Mouse (Mus musculus): ENCODE data around the gene Olfr1025-ps1. TPM values are rescaled to one million over a fixed set of nuclear protein-coding genes. Genes with fewer than 3 reads are reported as not detected.

Gene Olfr1025-ps1
- polyA plus RNA-seq (2014; fragmentation: Nextera tagmentation; extraction: Ambion mirVana): not detected in 2 replicates

GRCm38 (mm10) chr2:85914893-85915292 lies at the start of gene Olfr1025-ps1:
Olfr1025-ps1 (plus strand) TSS chr2:85915193.
- H3K4me2 ChIP-seq (ENCODE audit: low read length): no peak within 1 kb of the TSS
- no peak within 1 kb of the TSS for H3K4me3 ChIP-seq (ENCODE audit: control insufficient read depth in 1 of 2, insufficient read depth in 1 of 2, low read depth in 1 of 2, low read length in 2 of 2)
- no peak within 1 kb of the TSS for H3K9ac ChIP-seq (ENCODE audit: low read length)
- no peak within 1 kb of the TSS for H3K27ac ChIP-seq (replicated peaks in 1 of 2; ENCODE audit: control insufficient read depth in 1 of 2, insufficient read depth in 1 of 2, low read depth in 2 of 2, low read length in 2 of 2)
- H3K4me1 ChIP-seq (ENCODE audit: control insufficient read depth in 2 of 2, insufficient read depth in 2 of 2, low read length in 2 of 2): no peaks in the 10 kb centered on the region
- no peak for ATAC-seq (ENCODE audit: insufficient number of reproducible peaks, insufficient read depth, low FRiP score, low read depth)
- H3K9me3 ChIP-seq (ENCODE audit: control insufficient read depth, low read length): no peaks in the 10 kb centered on the region
- WGBS: 56% methylated on average over 1 of the region's 1 CpGs
- no peaks in the 10 kb centered on the region for H3K36me3 ChIP-seq (ENCODE audit: control insufficient read depth, insufficient read depth, low read length)
- no peaks in the 10 kb centered on the region for H3K27me3 ChIP-seq (ENCODE audit: control insufficient read depth, insufficient read depth, low read length)

GRCm38 (mm10) chr2:85868294-85868693 lies 46.7 kb upstream of the Olfr1025-ps1 start, which contains the start of gene Olfr1022:
Olfr1022 (plus strand) TSS chr2:85868594.
- Histone ChIP-seq H3K4me3 (ENCODE audit: control insufficient read depth in 1 of 2, insufficient read depth in 1 of 2, low read depth in 1 of 2, low read length in 2 of 2) (no peak within 1 kb of the TSS), H3K27ac (replicated peaks in 1 of 2; ENCODE audit: control insufficient read depth in 1 of 2, insufficient read depth in 1 of 2, low read depth in 2 of 2, low read length in 2 of 2) (no peak within 1 kb of the TSS), H3K36me3 (ENCODE audit: control insufficient read depth, insufficient read depth, low read length) (no peaks in the 10 kb centered on the region), H3K27me3 (ENCODE audit: control insufficient read depth, insufficient read depth, low read length) (no peaks in the 10 kb centered on the region), H3K9ac (ENCODE audit: low read length) (no peak within 1 kb of the TSS), H3K4me2 (ENCODE audit: low read length) (no peak within 1 kb of the TSS), H3K9me3 (ENCODE audit: control insufficient read depth, low read length) (no peaks in the 10 kb centered on the region), H3K4me1 (ENCODE audit: control insufficient read depth in 2 of 2, insufficient read depth in 2 of 2, low read length in 2 of 2) (no peaks in the 10 kb centered on the region)
- no peak for ATAC-seq (ENCODE audit: insufficient number of reproducible peaks, insufficient read depth, low FRiP score, low read depth)
- 42% methylated on average over 2 of the region's 2 CpGs for WGBS

- H3K27me3 ChIP-seq (ENCODE audit: control insufficient read depth, insufficient read depth, low read length): no peaks in the 10 kb centered on the region
- WGBS: 69% methylated on average over 2 of the region's 2 CpGs
- no peak for ATAC-seq (ENCODE audit: insufficient number of reproducible peaks, insufficient read depth, low FRiP score, low read depth)
Observed at GRCm38 (mm10) chr2:85885340-85885739, 29.7 kb upstream of the Olfr1025-ps1 start, which contains the start of gene Olfr1023. Olfr1023 (plus strand) TSS chr2:85885640.

GRCm38 (mm10) chr2:85904952-85905351 lies 10.0 kb upstream of the Olfr1025-ps1 start, which contains the start of gene Olfr1024:
Olfr1024 (minus strand) TSS chr2:85905052.
- Histone ChIP-seq H3K9ac (ENCODE audit: low read length) (no peak within 1 kb of the TSS), H3K4me1 (ENCODE audit: control insufficient read depth in 2 of 2, insufficient read depth in 2 of 2, low read length in 2 of 2) (no peaks in the 10 kb centered on the region), H3K27me3 (ENCODE audit: control insufficient read depth, insufficient read depth, low read length) (no peaks in the 10 kb centered on the region), H3K4me3 (ENCODE audit: control insufficient read depth in 1 of 2, insufficient read depth in 1 of 2, low read depth in 1 of 2, low read length in 2 of 2) (no peak within 1 kb of the TSS), H3K4me2 (ENCODE audit: low read length) (no peak within 1 kb of the TSS), H3K36me3 (ENCODE audit: control insufficient read depth, insufficient read depth, low read length) (no peaks in the 10 kb centered on the region), H3K9me3 (ENCODE audit: control insufficient read depth, low read length) (peaks cover 2% of the 10 kb centered on the region), H3K27ac (replicated peaks in 1 of 2; ENCODE audit: control insufficient read depth in 1 of 2, insufficient read depth in 1 of 2, low read depth in 2 of 2, low read length in 2 of 2) (no peak within 1 kb of the TSS)
- 73% methylated on average over 3 of the region's 3 CpGs for WGBS
- no peak for ATAC-seq (ENCODE audit: insufficient number of reproducible peaks, insufficient read depth, low FRiP score, low read depth)

More at GRCm38 (mm10) chr2:85885340-85885739, 29.7 kb upstream of the Olfr1025-ps1 start, which contains the start of gene Olfr1023:
- Histone ChIP-seq H3K4me2 (ENCODE audit: low read length) (no peak within 1 kb of the TSS), H3K27ac (replicated peaks in 1 of 2; ENCODE audit: control insufficient read depth in 1 of 2, insufficient read depth in 1 of 2, low read depth in 2 of 2, low read length in 2 of 2) (no peak within 1 kb of the TSS), H3K4me1 (ENCODE audit: control insufficient read depth in 2 of 2, insufficient read depth in 2 of 2, low read length in 2 of 2) (no peaks in the 10 kb centered on the region), H3K4me3 (ENCODE audit: control insufficient read depth in 1 of 2, insufficient read depth in 1 of 2, low read depth in 1 of 2, low read length in 2 of 2) (no peak within 1 kb of the TSS), H3K9me3 (ENCODE audit: control insufficient read depth, low read length) (no peaks in the 10 kb centered on the region), H3K36me3 (ENCODE audit: control insufficient read depth, insufficient read depth, low read length) (no peaks in the 10 kb centered on the region), H3K9ac (ENCODE audit: low read length) (no peak within 1 kb of the TSS)

- ATAC-seq (ENCODE audit: insufficient number of reproducible peaks, insufficient read depth, low FRiP score, low read depth): no peak
- Histone ChIP-seq H3K4me3 (ENCODE audit: control insufficient read depth in 1 of 2, insufficient read depth in 1 of 2, low read depth in 1 of 2, low read length in 2 of 2) (no peak overlapping the region), H3K9me3 (ENCODE audit: control insufficient read depth, low read length) (no peaks in the 10 kb centered on the region), H3K36me3 (ENCODE audit: control insufficient read depth, insufficient read depth, low read length) (no peaks in the 10 kb centered on the region), H3K4me1 (ENCODE audit: control insufficient read depth in 2 of 2, insufficient read depth in 2 of 2, low read length in 2 of 2) (no peaks in the 10 kb centered on the region), H3K4me2 (ENCODE audit: low read length) (no peak overlapping the region), H3K9ac (ENCODE audit: low read length) (no peak overlapping the region), H3K27me3 (ENCODE audit: control insufficient read depth, insufficient read depth, low read length) (no peaks in the 10 kb centered on the region), H3K27ac (replicated peaks in 1 of 2; ENCODE audit: control insufficient read depth in 1 of 2, insufficient read depth in 1 of 2, low read depth in 2 of 2, low read length in 2 of 2) (no peak overlapping the region)
Observed at GRCm38 (mm10) chr2:85913197-85913596, 1.8 kb upstream of the Olfr1025-ps1 start.

- Histone ChIP-seq H3K4me3 (ENCODE audit: control insufficient read depth in 1 of 2, insufficient read depth in 1 of 2, low read depth in 1 of 2, low read length in 2 of 2) (no peak within 1 kb of the TSS), H3K4me2 (ENCODE audit: low read length) (no peak within 1 kb of the TSS), H3K27ac (replicated peaks in 1 of 2; ENCODE audit: control insufficient read depth in 1 of 2, insufficient read depth in 1 of 2, low read depth in 2 of 2, low read length in 2 of 2) (no peak within 1 kb of the TSS), H3K9ac (ENCODE audit: low read length) (no peak within 1 kb of the TSS), H3K27me3 (ENCODE audit: control insufficient read depth, insufficient read depth, low read length) (no peaks in the 10 kb centered on the region), H3K9me3 (ENCODE audit: control insufficient read depth, low read length) (no peaks in the 10 kb centered on the region), H3K4me1 (ENCODE audit: control insufficient read depth in 2 of 2, insufficient read depth in 2 of 2, low read length in 2 of 2) (no peaks in the 10 kb centered on the region), H3K36me3 (ENCODE audit: control insufficient read depth, insufficient read depth, low read length) (no peaks in the 10 kb centered on the region)
- WGBS: 70% methylated on average over 3 of the region's 3 CpGs
- ATAC-seq (ENCODE audit: insufficient number of reproducible peaks, insufficient read depth, low FRiP score, low read depth): no peak
Observed at GRCm38 (mm10) chr2:85921258-85921657, 6.3 kb downstream of the Olfr1025-ps1 start, which contains the start of gene Olfr1026. Olfr1026 (plus strand) TSS chr2:85921558.

- H3K4me1 ChIP-seq (ENCODE audit: control insufficient read depth in 2 of 2, insufficient read depth in 2 of 2, low read length in 2 of 2): no peaks in the 10 kb centered on the region
- no peaks in the 10 kb centered on the region for H3K9me3 ChIP-seq (ENCODE audit: control insufficient read depth, low read length)
- H3K27me3 ChIP-seq (ENCODE audit: control insufficient read depth, insufficient read depth, low read length): no peaks in the 10 kb centered on the region
- H3K4me2 ChIP-seq (ENCODE audit: low read length): no peak within 1 kb of the TSS
- H3K27ac ChIP-seq (replicated peaks in 1 of 2; ENCODE audit: control insufficient read depth in 1 of 2, insufficient read depth in 1 of 2, low read depth in 2 of 2, low read length in 2 of 2): no peak within 1 kb of the TSS
- H3K36me3 ChIP-seq (ENCODE audit: control insufficient read depth, insufficient read depth, low read length): no peaks in the 10 kb centered on the region
- 77% methylated on average over 1 of the region's 1 CpGs for WGBS
- H3K4me3 ChIP-seq (ENCODE audit: control insufficient read depth in 1 of 2, insufficient read depth in 1 of 2, low read depth in 1 of 2, low read length in 2 of 2): no peak within 1 kb of the TSS
- no peak within 1 kb of the TSS for H3K9ac ChIP-seq (ENCODE audit: low read length)
- ATAC-seq (ENCODE audit: insufficient number of reproducible peaks, insufficient read depth, low FRiP score, low read depth): no peak
Observed at GRCm38 (mm10) chr2:85950137-85950536, 35.1 kb downstream of the Olfr1025-ps1 start, which contains the start of gene Olfr1028. Olfr1028 (plus strand) TSS chr2:85950437.

All from heart, embryonic 14.5 days (tissue).